Mouse (Mus musculus): Measurements from ENCODE around the gene Zbtb7b. TPM values are rescaled to one million over a fixed set of nuclear protein-coding genes. Genes with fewer than 3 reads are reported as not detected.
A peak's percentile ranks its signal among the peaks of the same experiment; 100 is the strongest.

The Zbtb7b gene
- total and polyA plus RNA-seq, 2 experiments from 2014 or later: 2.4 to 18.4 TPM

DNA sequence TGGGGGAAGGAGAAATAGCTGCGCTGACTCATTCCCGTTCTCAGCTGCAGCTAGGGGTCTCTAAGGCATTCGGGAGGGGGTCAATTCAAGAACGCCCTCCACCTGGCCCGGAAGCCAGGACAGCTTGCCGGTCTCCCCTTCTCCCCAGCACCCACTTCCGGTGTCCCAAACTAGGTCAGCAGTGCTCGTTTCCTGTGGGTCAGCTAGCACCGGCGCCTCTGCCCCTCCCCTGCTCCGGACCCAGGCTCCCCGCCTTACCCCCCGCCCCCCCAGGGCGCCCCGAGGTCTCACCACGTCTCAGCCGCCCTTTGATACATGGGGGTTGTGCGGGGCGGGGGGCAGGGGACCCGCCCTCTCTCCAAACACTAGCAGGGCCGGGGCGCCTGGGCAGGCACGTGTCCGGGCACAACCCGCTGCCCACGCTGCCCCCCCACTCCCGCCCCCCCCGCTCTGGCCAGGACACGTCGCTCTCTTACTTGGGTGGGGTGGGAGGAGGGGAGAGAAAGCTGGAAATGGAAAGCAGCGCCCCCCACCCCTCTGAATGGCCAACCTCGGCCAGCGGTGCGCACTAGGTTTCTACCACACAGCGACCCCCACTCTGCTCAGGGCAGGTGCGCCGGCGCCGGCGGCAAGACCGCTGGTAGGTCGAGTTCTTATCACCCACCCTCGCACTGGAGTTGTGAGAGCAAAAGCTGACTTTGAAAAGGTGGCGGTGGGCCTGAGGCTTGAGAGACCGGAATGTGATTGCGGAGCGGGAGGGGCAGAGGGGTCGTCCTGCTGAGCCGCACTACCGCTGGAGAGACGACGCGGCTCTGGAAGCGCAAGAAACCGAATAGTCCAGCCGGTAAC, 2.7 kb downstream of the Zbtb7b start:
- H3K4me3 ChIP-seq (ENCODE audit: low read depth, low read length): peak overlapping the region; percentile 78
- TF ChIP-seq CTCF (IDR thresholded peaks at IDR 0.05; ENCODE audit: low read depth) (no peak), EP300 (IDR thresholded peaks at IDR 0.05; ENCODE audit: low read depth) (0 out of 2 replicates have a peak, but pooled peaks have one; percentile 47)
- no peaks in the 10 kb centered on the region for H3K9me3 ChIP-seq (replicated peaks; ENCODE audit: control insufficient read depth, low read length)
- H3K27me3 ChIP-seq (ENCODE audit: control insufficient read depth, insufficient read depth, low read length): no peaks in the 10 kb centered on the region
- H3K4me2 ChIP-seq (ENCODE audit: low read depth, low read length): peak overlapping the region; percentile 100
- DNase-seq (ENCODE audit: low spot score): peak; percentile 46
- peak overlapping the region; percentile 69 for H3K9ac ChIP-seq (replicated peaks; ENCODE audit: low read depth, low read length)
- peak overlapping the region; percentile 84 for H3K27ac ChIP-seq (ENCODE audit: low read depth)
- no peak for ATAC-seq (ENCODE audit: insufficient read depth, low read depth)
- under 1% methylated on average over 50 of the region's 56 CpGs for WGBS
- H3K4me1 ChIP-seq (ENCODE audit: control insufficient read depth, insufficient read depth): peaks cover 41% of the 10 kb centered on the region
- H3K36me3 ChIP-seq (replicated peaks; ENCODE audit: control insufficient read depth, insufficient read depth, low read length): no peaks in the 10 kb centered on the region

DNA sequence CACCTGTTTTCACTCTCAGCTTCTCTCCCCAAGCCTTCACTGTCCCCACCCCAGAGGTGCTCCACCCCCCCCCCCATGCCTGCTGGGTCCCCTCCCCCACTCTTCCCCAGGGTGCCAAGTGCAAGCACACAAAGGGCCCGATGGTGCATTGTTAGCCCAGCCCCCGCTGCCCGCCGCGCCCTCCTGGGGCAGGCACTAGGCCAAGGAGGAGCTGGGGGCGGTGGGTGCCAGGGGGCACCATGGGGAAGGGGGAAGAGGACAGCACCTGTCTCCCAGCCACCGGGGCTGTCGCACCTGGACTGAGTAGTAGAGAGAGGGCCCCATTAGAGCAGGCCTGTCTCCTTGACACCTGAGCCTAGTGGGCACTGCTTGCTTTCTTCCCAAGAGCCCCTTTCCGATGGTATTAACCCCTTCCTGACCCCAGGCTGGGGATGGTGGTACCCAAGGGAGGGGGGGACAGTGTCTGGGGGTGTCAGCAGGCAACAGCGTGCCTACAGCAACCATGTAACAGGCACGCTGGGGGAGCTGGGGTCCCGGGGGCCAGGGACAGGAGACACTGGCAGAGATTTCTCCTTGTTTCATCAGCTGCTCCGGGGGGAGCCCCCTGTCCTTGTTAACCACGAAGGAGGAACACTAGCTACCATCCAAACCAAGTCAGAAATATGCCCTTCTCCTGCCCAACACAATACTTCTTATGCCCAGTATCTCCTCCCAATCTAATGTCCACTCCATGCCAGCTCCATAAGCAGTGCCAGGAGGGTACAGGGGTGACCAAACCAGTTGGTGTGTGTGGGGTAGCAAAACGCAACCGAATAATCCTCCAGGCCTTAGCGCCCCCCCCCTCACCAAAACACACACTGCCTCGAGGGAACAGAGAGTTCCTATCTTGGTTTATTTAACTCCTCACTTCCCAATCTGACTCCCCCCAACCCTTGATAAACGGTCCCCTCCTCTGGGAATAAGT, 3.6 kb downstream of the Zbtb7b start:
- Histone ChIP-seq H3K9me3 (replicated peaks; ENCODE audit: control insufficient read depth, low read length) (no peaks in the 10 kb centered on the region), H3K27ac (ENCODE audit: low read depth) (peak overlapping the region; percentile 84), H3K4me3 (ENCODE audit: low read depth, low read length) (peak overlapping the region; percentile 78), H3K36me3 (replicated peaks; ENCODE audit: control insufficient read depth, insufficient read depth, low read length) (no peaks in the 10 kb centered on the region), H3K27me3 (ENCODE audit: control insufficient read depth, insufficient read depth, low read length) (no peaks in the 10 kb centered on the region), H3K4me2 (ENCODE audit: low read depth, low read length) (peak overlapping the region; percentile 100), H3K4me1 (ENCODE audit: control insufficient read depth, insufficient read depth) (peaks cover 34% of the 10 kb centered on the region), H3K9ac (replicated peaks; ENCODE audit: low read depth, low read length) (peak overlapping the region; percentile 69)
- no peak for ATAC-seq (ENCODE audit: insufficient read depth, low read depth)
- TF ChIP-seq CTCF (IDR thresholded peaks at IDR 0.05; ENCODE audit: low read depth) (no peak), EP300 (IDR thresholded peaks at IDR 0.05; ENCODE audit: low read depth) (no peak)
- WGBS: 22% methylated on average over 18 of the region's 19 CpGs
- DNase-seq (ENCODE audit: low spot score): no peak

DNA sequence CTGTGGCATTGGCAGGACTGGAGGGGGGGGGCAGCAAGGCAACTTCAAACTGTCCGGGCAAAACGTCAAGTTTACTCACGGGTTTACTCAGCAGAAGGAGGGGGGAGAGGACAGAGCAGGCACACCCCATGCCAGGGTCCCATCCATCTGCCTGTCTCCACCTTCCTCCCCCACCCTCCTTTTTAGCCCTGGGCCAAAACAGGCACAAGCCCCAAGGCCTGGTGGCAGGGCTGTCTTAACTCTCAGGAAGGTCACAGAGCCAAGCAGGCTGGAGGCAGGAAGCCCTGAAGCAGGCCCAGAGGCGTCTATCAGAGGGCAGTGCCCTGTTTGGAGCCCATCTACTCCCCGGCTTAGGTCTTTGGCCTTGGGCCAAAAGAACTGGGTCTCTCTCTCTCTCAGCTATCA, 4.5 kb downstream of the Zbtb7b start:
- TF ChIP-seq EP300 (IDR thresholded peaks at IDR 0.05; ENCODE audit: low read depth) (no peak), CTCF (IDR thresholded peaks at IDR 0.05; ENCODE audit: low read depth) (no peak)
- Histone ChIP-seq H3K27ac (ENCODE audit: low read depth) (peak overlapping the region; percentile 84), H3K4me1 (ENCODE audit: control insufficient read depth, insufficient read depth) (peaks cover 26% of the 10 kb centered on the region), H3K27me3 (ENCODE audit: control insufficient read depth, insufficient read depth, low read length) (no peaks in the 10 kb centered on the region), H3K9me3 (replicated peaks; ENCODE audit: control insufficient read depth, low read length) (no peaks in the 10 kb centered on the region), H3K36me3 (replicated peaks; ENCODE audit: control insufficient read depth, insufficient read depth, low read length) (no peaks in the 10 kb centered on the region), H3K9ac (replicated peaks; ENCODE audit: low read depth, low read length) (no peak overlapping the region), H3K4me3 (ENCODE audit: low read depth, low read length) (no peak overlapping the region), H3K4me2 (ENCODE audit: low read depth, low read length) (peak overlapping the region; percentile 100)
- no peak for DNase-seq (ENCODE audit: low spot score)
- ATAC-seq (ENCODE audit: insufficient read depth, low read depth): no peak
- WGBS: 26% methylated on average over 5 of the region's 5 CpGs

DNA sequence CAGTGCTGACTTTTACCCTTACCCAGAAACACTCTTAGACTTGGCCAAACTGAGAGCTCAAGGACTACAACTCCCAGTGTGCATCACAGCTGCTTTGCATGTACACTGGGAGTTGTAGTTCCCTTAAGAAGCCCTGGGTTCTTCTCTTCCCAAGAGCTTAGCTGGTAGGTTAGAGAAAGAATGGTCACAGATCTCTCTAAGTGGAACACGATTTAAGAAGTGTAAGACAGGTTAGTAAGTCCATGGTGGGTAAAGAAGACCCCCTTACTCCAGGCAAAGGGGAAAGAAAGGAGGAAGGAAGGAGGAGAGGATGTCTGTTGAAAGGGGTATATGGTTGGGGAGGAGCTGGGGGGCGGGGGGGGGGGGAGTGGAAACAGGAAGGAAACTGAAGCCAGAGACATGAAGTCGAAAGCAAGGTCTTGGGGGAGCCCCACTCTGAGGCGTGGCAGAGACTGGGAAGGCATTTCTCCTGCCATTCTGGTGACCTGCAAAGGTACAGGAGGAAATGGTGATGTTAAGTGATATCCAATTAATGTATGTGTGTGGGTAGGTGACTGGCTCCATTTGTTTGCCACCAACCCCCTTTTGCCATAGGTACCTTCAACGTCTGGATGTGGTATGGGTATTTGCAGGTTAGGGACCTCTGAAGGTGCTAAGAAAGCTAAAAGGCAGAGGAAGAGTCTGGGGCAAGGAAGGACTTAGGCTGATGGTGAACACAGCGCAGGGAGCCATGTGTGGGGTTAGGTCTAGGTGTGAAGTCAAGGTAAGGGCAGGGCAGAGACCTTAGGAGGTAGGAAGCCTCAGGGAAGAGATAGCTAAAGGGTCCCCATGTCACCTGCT, 5.5 kb downstream of the Zbtb7b start:
- peaks cover 24% of the 10 kb centered on the region for H3K4me1 ChIP-seq (ENCODE audit: control insufficient read depth, insufficient read depth)
- WGBS: 61% methylated on average over 6 of the region's 6 CpGs
- TF ChIP-seq EP300 (IDR thresholded peaks at IDR 0.05; ENCODE audit: low read depth) (no peak), CTCF (IDR thresholded peaks at IDR 0.05; ENCODE audit: low read depth) (no peak)
- no peaks in the 10 kb centered on the region for H3K36me3 ChIP-seq (replicated peaks; ENCODE audit: control insufficient read depth, insufficient read depth, low read length)
- no peak overlapping the region for H3K9ac ChIP-seq (replicated peaks; ENCODE audit: low read depth, low read length)
- no peaks in the 10 kb centered on the region for H3K27me3 ChIP-seq (ENCODE audit: control insufficient read depth, insufficient read depth, low read length)
- no peaks in the 10 kb centered on the region for H3K9me3 ChIP-seq (replicated peaks; ENCODE audit: control insufficient read depth, low read length)
- no peak overlapping the region for H3K27ac ChIP-seq (ENCODE audit: low read depth)
- no peak overlapping the region for H3K4me2 ChIP-seq (ENCODE audit: low read depth, low read length)
- peak; percentile 41 for DNase-seq (ENCODE audit: low spot score)
- no peak for ATAC-seq (ENCODE audit: insufficient read depth, low read depth)
- H3K4me3 ChIP-seq (ENCODE audit: low read depth, low read length): no peak overlapping the region
